Mouse (Mus musculus) midbrain, embryonic 10.5 days (tissue): ENCODE data around the gene Cysrt1. TPM values are rescaled to one million over a fixed set of nuclear protein-coding genes. Genes with fewer than 3 reads are reported as not detected.

Experiments
- DNase-seq: peaks from one replicate; pipeline ENCODE4 v3.0.0-alpha.2; 2017; ENCODE audit warnings: low spot score
- H3K27ac ChIP-seq: fragments of 300-500 bp; sonication (generic); replicated peaks from 2 replicates; pipeline ENCODE4 v1.5.1; 2016; ENCODE audit warnings: mild to moderate bottlenecking
- H3K27me3 ChIP-seq: fragments of 300-500 bp; sonication (generic); 2 replicates; pipeline ENCODE4 v1.6.1; 2016; ENCODE audit warnings: low read depth, mild to moderate bottlenecking; ENCODE audit not compliant: poor library complexity, severe bottlenecking
- H3K36me3 ChIP-seq: fragments of 300-500 bp; sonication (generic); 2 replicates; pipeline ENCODE4 v1.6.1; 2016; ENCODE audit warnings: mild to moderate bottlenecking, moderate library complexity
- H3K4me1 ChIP-seq: fragments of 300-500 bp; sonication (generic); 2 replicates; pipeline ENCODE4 v1.6.1; 2016
- H3K4me3 ChIP-seq: fragments of 300-500 bp; sonication (generic); 2 replicates; pipeline ENCODE4 v1.5.1; 2016; ENCODE audit warnings: mild to moderate bottlenecking, moderate library complexity
- H3K9me3 ChIP-seq: fragments of 300-500 bp; sonication (generic); replicated peaks from 2 replicates; pipeline ENCODE4 v1.6.1; 2016; ENCODE audit warnings: mild to moderate bottlenecking
- WGBS: fragments of 180-500 bp; shearing (Covaris S2); methylation state at CpG from one replicate; pipeline ENCODE4 v1.1.7; 2016; 5-methylcytosine and 5-hydroxymethylcytosine counted together
- polyA plus RNA-seq: library from polyadenylated mRNA; unstranded; fragments of >200 nt; fragmentation: Nextera tagmentation; extraction: Ambion mirVana; gene quantifications from 2 replicates; pipeline ENCODE4 v1.2.1, GENCODE M21; 2016

The Cysrt1 gene
- polyA plus RNA-seq, 1 experiment from 2014 or later = 0.22 TPM

- no peaks in the 10 kb centered on the region for H3K9me3 ChIP-seq
- DNase-seq = peak; percentile 77
- WGBS = 1% methylated on average over 29 of the region's 29 CpGs
- peaks cover 33% of the 10 kb centered on the region for H3K4me1 ChIP-seq
- peak overlapping the region; percentile 67 for H3K4me3 ChIP-seq
- peaks cover 19% of the 10 kb centered on the region for H3K36me3 ChIP-seq
- H3K27me3 ChIP-seq = peaks cover 38% of the 10 kb centered on the region
- H3K27ac ChIP-seq = peak overlapping the region; percentile 78
Measured at GRCm38 (mm10) chr2:25240723-25241437, 1.4 kb downstream of the Cysrt1 start.

GRCm38 (mm10) chr2:25240310-25240709, 1.9 kb downstream of the Cysrt1 start:
- Histone ChIP-seq H3K36me3 (peaks cover 14% of the 10 kb centered on the region), H3K4me1 (peaks cover 33% of the 10 kb centered on the region), H3K4me3 (peak overlapping the region; percentile 67), H3K9me3 (no peaks in the 10 kb centered on the region), H3K27ac (peak overlapping the region; percentile 78), H3K27me3 (peaks cover 38% of the 10 kb centered on the region)
- DNase-seq = no peak
- 51% methylated on average over 8 of the region's 8 CpGs for WGBS

GRCm38 (mm10) chr2:25239766-25240165, 2.5 kb downstream of the Cysrt1 start:
- H3K4me3 ChIP-seq = no peak overlapping the region; the same call in 1 of the 2 replicates
- DNase-seq = no peak
- peaks cover 33% of the 10 kb centered on the region for H3K4me1 ChIP-seq
- H3K36me3 ChIP-seq = peaks cover 8% of the 10 kb centered on the region; the same call in 1 of the 2 replicates
- H3K27ac ChIP-seq = no peak overlapping the region
- H3K9me3 ChIP-seq = no peaks in the 10 kb centered on the region
- 90% methylated on average over 3 of the region's 3 CpGs for WGBS
- peaks cover 38% of the 10 kb centered on the region for H3K27me3 ChIP-seq

- H3K9me3 ChIP-seq = no peaks in the 10 kb centered on the region
- no peak for DNase-seq
Measured at GRCm38 (mm10) chr2:25238106-25238505, 4.1 kb downstream of the Cysrt1 start.

GRCm38 (mm10) chr2:25237522-25237921, 4.7 kb downstream of the Cysrt1 start:
- WGBS = 83% methylated on average over 4 of the region's 4 CpGs
- H3K4me3 ChIP-seq = no peak overlapping the region
- H3K27ac ChIP-seq = no peak overlapping the region
- H3K9me3 ChIP-seq = no peaks in the 10 kb centered on the region
- peaks cover 24% of the 10 kb centered on the region for H3K4me1 ChIP-seq
- H3K27me3 ChIP-seq = peaks cover 19% of the 10 kb centered on the region
- H3K36me3 ChIP-seq = no peaks in the 10 kb centered on the region
- DNase-seq = no peak

More at GRCm38 (mm10) chr2:25238106-25238505, 4.1 kb downstream of the Cysrt1 start:
- peaks cover 25% of the 10 kb centered on the region for H3K27me3 ChIP-seq
- no peaks in the 10 kb centered on the region for H3K36me3 ChIP-seq
- no peak overlapping the region for H3K4me3 ChIP-seq
- peaks cover 30% of the 10 kb centered on the region for H3K4me1 ChIP-seq
- no peak overlapping the region for H3K27ac ChIP-seq

GRCm38 (mm10) chr2:25236614-25237013, 5.6 kb downstream of the Cysrt1 start, which contains the start of gene Rnf224:
Gene Rnf224, minus strand, starts transcription at chr2:25236787.
- Histone ChIP-seq H3K27ac (no peak within 1 kb of the TSS), H3K36me3 (no peaks in the 10 kb centered on the region), H3K4me3 (no peak within 1 kb of the TSS), H3K27me3 (peaks cover 12% of the 10 kb centered on the region), H3K9me3 (no peaks in the 10 kb centered on the region), H3K4me1 (peaks cover 15% of the 10 kb centered on the region)
- no peak for DNase-seq
- WGBS = 43% methylated on average over 8 of the region's 8 CpGs

GRCm38 (mm10) chr2:25234551-25235220, 7.6 kb downstream of the Cysrt1 start:
- Histone ChIP-seq H3K36me3 (no peaks in the 10 kb centered on the region), H3K27me3 (peaks cover 16% of the 10 kb centered on the region; the same call in 1 of the 2 replicates), H3K27ac (no peak overlapping the region), H3K4me1 (no peaks in the 10 kb centered on the region), H3K9me3 (no peaks in the 10 kb centered on the region), H3K4me3 (no peak overlapping the region)
- WGBS = 80% methylated on average over 5 of the region's 5 CpGs
- DNase-seq = no peak

- no peak for DNase-seq
- Histone ChIP-seq H3K4me3 (no peak within 1 kb of the TSS), H3K9me3 (no peaks in the 10 kb centered on the region), H3K27ac (no peak within 1 kb of the TSS), H3K4me1 (0 out of 2 replicates have a peak, but pooled peaks cover 2% of the 10 kb centered on the region), H3K27me3 (peaks cover 16% of the 10 kb centered on the region; the same call in 1 of the 2 replicates), H3K36me3 (no peaks in the 10 kb centered on the region)
- 87% methylated on average over 3 of the region's 3 CpGs for WGBS
Measured at GRCm38 (mm10) chr2:25234050-25234449, 8.2 kb downstream of the Cysrt1 start, which contains the start of gene Slc34a3. Gene Slc34a3, minus strand, starts transcription at chr2:25234364.

GRCm38 (mm10) chr2:25233421-25233820, 8.8 kb downstream of the Cysrt1 start:
- Histone ChIP-seq H3K27ac (no peak overlapping the region), H3K4me3 (no peak overlapping the region), H3K4me1 (peaks cover 7% of the 10 kb centered on the region), H3K36me3 (no peaks in the 10 kb centered on the region), H3K9me3 (no peaks in the 10 kb centered on the region), H3K27me3 (0 out of 2 replicates have a peak, but pooled peaks cover 16% of the 10 kb centered on the region)
- WGBS = 86% methylated on average over 4 of the region's 4 CpGs
- no peak for DNase-seq

- DNase-seq = no peak
- WGBS = 50% methylated on average over 12 of the region's 12 CpGs
- Histone ChIP-seq H3K4me1 (peaks cover 11% of the 10 kb centered on the region), H3K4me3 (no peak overlapping the region), H3K36me3 (no peaks in the 10 kb centered on the region), H3K9me3 (no peaks in the 10 kb centered on the region), H3K27ac (0 out of 2 replicates have a peak overlapping the region, but pooled peaks have one; percentile 15), H3K27me3 (0 out of 2 replicates have a peak, but pooled peaks cover 16% of the 10 kb centered on the region)
Measured at GRCm38 (mm10) chr2:25231038-25231437, 11.2 kb downstream of the Cysrt1 start.

- Histone ChIP-seq H3K27ac (0 out of 2 replicates have a peak overlapping the region, but pooled peaks have one; percentile 15), H3K4me1 (peaks cover 16% of the 10 kb centered on the region), H3K4me3 (no peak overlapping the region), H3K9me3 (no peaks in the 10 kb centered on the region), H3K36me3 (no peaks in the 10 kb centered on the region), H3K27me3 (0 out of 2 replicates have a peak, but pooled peaks cover 16% of the 10 kb centered on the region)
- WGBS = 87% methylated on average over 7 of the region's 7 CpGs
- no peak for DNase-seq
Measured at GRCm38 (mm10) chr2:25230581-25230980, 11.7 kb downstream of the Cysrt1 start.

- Histone ChIP-seq H3K27me3 (0 out of 2 replicates have a peak, but pooled peaks cover 16% of the 10 kb centered on the region), H3K4me3 (no peak overlapping the region), H3K27ac (no peak overlapping the region), H3K36me3 (no peaks in the 10 kb centered on the region), H3K9me3 (no peaks in the 10 kb centered on the region), H3K4me1 (peaks cover 20% of the 10 kb centered on the region)
- 85% methylated on average over 5 of the region's 5 CpGs for WGBS
- DNase-seq = no peak
Measured at GRCm38 (mm10) chr2:25229582-25229981, 12.7 kb downstream of the Cysrt1 start.
